Mouse (Mus musculus): Measurements from ENCODE around the gene Slc15a4.

Gene Slc15a4

DNA sequence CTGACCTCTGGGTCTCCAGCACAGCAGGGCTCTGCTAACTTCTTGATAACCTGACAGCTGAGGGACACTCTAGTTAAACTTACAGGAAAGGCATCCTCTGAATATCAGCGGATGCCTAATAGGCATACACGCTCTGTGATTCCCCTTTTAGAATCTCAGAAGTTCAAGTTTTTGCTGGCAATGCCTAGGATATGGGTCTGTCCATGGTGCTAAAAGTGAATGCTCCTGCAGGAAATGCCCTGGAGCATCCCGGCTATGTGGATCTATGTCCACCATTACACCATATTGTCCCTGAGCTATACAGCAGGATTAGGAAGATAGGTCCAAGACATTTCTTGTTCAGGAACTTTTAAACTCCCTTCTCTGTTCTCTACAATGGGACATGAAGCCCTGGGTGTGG lies 71.6 kb downstream of the Slc15a4 start:
- no peak for DNase-seq (ENCODE audit: inconsistent age in 2 of 2, low spot score in 1 of 2)

DNA sequence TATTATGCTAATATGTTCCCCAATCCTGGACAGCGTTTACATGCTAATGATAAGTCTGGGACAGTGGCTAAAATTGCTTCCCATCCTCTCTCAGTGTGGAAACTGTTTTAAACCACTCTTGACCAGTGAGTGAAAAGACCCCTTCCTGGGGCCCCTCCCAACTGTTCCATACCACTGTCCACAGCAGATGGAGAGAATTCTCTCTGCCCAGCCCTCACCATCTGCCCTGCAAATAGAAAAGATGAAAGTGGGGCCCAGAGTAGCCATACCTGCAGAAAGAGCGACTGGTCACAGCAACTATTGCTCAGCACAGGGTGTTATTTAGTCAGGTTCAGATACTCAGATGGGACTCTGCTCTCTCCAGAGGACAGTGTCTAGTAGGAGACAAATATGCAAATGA lies 84.6 kb downstream of the Slc15a4 start:
- DNase-seq (ENCODE audit: inconsistent age in 2 of 2, low spot score in 1 of 2), result no peak

DNA sequence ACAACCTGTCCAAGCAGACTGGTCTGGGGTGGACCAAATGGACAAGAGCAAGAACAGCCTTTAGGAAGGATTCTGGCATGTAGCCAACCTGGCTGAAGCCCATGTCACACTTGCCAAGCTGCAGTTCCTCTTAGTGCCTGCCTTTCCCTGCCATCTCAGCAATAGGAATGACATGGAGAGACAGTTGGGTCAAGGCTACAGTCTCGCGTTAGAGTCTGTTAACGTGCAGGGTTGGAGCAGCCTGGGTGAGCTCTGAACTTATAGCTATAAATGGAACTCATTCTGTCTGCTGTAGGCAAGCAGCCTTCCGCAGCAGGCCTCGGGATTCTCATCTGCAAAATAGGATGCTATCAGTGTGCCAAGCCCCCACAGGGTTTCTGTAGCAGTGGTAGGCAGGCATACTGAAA lies 86.1 kb downstream of the Slc15a4 start:
- DNase-seq (ENCODE audit: inconsistent age in 2 of 2, low spot score in 1 of 2), result no peak
